Mouse (Mus musculus) cerebellum, postnatal 25 days (tissue): ENCODE results near the gene Pik3r2.

Source experiments
- DNase-seq, 2 experiments: peaks; one replicate each; pipeline ENCODE4 v3.0.0; 2021; ENCODE audit warnings: mixed read lengths in 2 of 2

The Pik3r2 gene

GRCm38 (mm10) chr8:70772075-70772474 lies 4.4 kb downstream of the Pik3r2 start:
- peak in 1 of 2 experiments; percentile 27 for DNase-seq

GRCm38 (mm10) chr8:70771217-70771616 lies 5.3 kb downstream of the Pik3r2 start:
- peak in 1 of 2 experiments; percentile 10 for DNase-seq

GRCm38 (mm10) chr8:70770748-70771147 lies 5.8 kb downstream of the Pik3r2 start:
- no peak for DNase-seq

- DNase-seq = no peak
Observed at GRCm38 (mm10) chr8:70769858-70770257, 6.7 kb downstream of the Pik3r2 start.

GRCm38 (mm10) chr8:70769359-70769758 lies 7.2 kb downstream of the Pik3r2 start:
- DNase-seq = peak; percentile 94 to 98

- DNase-seq = peak; percentile 20 to 41
Observed at GRCm38 (mm10) chr8:70768956-70769355, 7.6 kb downstream of the Pik3r2 start.

GRCm38 (mm10) chr8:70768231-70768776 lies 8.2 kb downstream of the Pik3r2 start:
- DNase-seq = peak; percentile 22 to 53

- DNase-seq = peak in 1 of 2 experiments; percentile 31
Observed at GRCm38 (mm10) chr8:70767503-70767902, 9.0 kb downstream of the Pik3r2 start.

GRCm38 (mm10) chr8:70766571-70767440 lies 9.7 kb downstream of the Pik3r2 start:
- DNase-seq = peak; percentile 61 to 71

GRCm38 (mm10) chr8:70765838-70766570 lies 10.5 kb downstream of the Pik3r2 start:
- DNase-seq = peak in 1 of 2 experiments; percentile 36

GRCm38 (mm10) chr8:70765329-70765728 lies 11.2 kb downstream of the Pik3r2 start:
- no peak for DNase-seq

GRCm38 (mm10) chr8:70764676-70765075 lies 11.8 kb downstream of the Pik3r2 start:
- DNase-seq = no peak

- DNase-seq = no peak
Observed at GRCm38 (mm10) chr8:70764026-70764425, 12.5 kb downstream of the Pik3r2 start.

- peak; percentile 71 to 83 for DNase-seq
Observed at GRCm38 (mm10) chr8:70763354-70763753, 13.2 kb downstream of the Pik3r2 start.

- peak in 1 of 2 experiments; percentile 12 for DNase-seq
Observed at GRCm38 (mm10) chr8:70762118-70762517, 14.4 kb downstream of the Pik3r2 start.

GRCm38 (mm10) chr8:70760775-70761406 lies 15.6 kb downstream of the Pik3r2 start, which contains the start of gene Mpv17l2:
TSS of gene Mpv17l2 (minus strand) at chr8:70760946.
- DNase-seq = peak; percentile 95

- no peak for DNase-seq
Observed at GRCm38 (mm10) chr8:70760350-70760749, 16.2 kb downstream of the Pik3r2 start.

GRCm38 (mm10) chr8:70758616-70759561 lies 17.6 kb downstream of the Pik3r2 start:
- peak; percentile 50 to 60 for DNase-seq

GRCm38 (mm10) chr8:70758308-70758615 lies 18.3 kb downstream of the Pik3r2 start:
- no peak for DNase-seq

GRCm38 (mm10) chr8:70757523-70758307 lies 18.8 kb downstream of the Pik3r2 start:
- DNase-seq = peak; percentile 45 to 59

- DNase-seq = peak; percentile 5 to 15
Observed at GRCm38 (mm10) chr8:70756476-70757040, 20.0 kb downstream of the Pik3r2 start.
